Mouse (Mus musculus) embryonic fibroblast, embryonic 13.5 days (primary cell): ENCODE measurements around the gene Ppp4c.

Source experiments
- CTCF ChIP-seq: IDR thresholded peaks from 2 replicates; pipeline ENCODE4 v1.5.1; 2011; ENCODE audit warnings: mild to moderate bottlenecking, control low read depth, low read length, moderate library complexity, borderline replicate concordance; ENCODE audit not compliant: insufficient read depth
- POLR2A ChIP-seq: IDR thresholded peaks from 2 replicates; pipeline ENCODE4 v1.6.1; 2011; ENCODE audit warnings: low read depth, mild to moderate bottlenecking, control low read depth, low read length, moderate library complexity

DNA sequence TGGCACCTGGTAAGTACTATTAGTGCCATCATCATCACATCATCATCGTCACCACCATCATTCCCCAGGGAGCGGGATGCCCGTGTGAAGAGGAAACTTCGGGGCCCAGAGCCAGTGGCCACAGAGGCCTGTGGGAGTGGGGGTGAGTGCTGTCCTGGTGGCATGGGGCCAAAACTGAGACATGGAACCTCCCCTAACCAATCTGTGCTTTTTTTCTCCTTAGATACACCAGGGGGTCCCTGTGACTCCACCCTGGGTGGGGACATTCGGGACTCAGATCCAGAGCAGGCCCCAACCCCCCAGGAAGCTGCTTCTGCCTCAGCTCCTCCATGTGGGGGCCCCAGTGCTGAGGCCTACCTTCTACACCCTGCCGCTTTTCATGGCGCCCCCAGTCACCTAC is 7.8 kb downstream of the Ppp4c start:
- TF ChIP-seq CTCF (no peak), POLR2A (no peak)
